Mouse (Mus musculus) urinary bladder, postnatal 25 days (tissue): ENCODE results near the gene Abhd6.
"Not testable (repeated sequence)": the region's sequence is repeated elsewhere in the genome, so short reads cannot be mapped to it uniquely, and the experiment has no call there.

Experiments
- DNase-seq: peaks from one replicate; pipeline ENCODE4 v3.0.0; 2022; ENCODE audit warnings: low spot score

Gene Abhd6

DNA sequence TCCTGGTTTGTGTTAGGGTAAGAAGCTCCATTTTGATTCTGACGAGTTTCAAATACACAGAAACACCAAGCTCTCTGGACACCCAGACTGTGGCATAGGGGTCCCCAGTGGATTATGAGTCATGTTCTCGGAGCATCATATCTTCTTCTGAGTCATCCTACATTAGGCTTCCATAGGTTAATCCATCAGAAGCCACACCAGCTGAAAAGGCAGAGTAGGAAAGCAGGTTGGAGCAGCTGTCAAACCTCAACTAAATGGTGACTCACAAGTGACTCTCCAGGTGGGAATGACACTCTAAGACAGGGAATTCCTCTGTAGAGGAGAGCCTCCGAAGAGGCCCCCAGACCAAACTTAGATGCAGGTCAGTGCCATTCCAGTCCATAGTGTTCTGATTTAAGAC is 3.7 kb upstream of the Abhd6 start:
- DNase-seq, result no peak

DNA sequence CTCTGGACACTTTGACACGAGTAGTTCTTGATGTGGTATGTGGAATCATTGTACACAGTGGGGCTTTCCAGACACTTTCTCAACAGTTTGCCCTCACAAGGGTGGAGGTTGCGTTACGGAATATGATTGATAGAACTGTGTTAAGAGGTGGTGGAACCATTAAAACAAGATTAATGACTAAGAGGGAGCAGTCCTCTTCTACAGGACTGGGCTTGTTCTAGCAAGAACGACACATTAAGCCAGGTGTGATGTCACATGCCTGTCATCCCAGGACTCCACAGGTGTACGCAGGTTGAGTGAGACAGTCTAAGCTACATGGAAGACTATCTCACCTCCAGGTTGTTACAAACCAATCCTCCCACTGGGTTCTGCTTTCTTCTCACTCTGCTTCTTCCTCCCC is 3.3 kb upstream of the Abhd6 start:
- DNase-seq, result no peak

GRCm38 (mm10) chr14:8000247-8000646 is 2.5 kb upstream of the Abhd6 start:
- DNase-seq, result no peak

- DNase-seq, result no peak
Measured at GRCm38 (mm10) chr14:8000831-8001685, 1.6 kb upstream of the Abhd6 start.

- DNase-seq, result peak; percentile 36
Measured at GRCm38 (mm10) chr14:8003093-8003670, 480 bp downstream of the Abhd6 start.

DNA sequence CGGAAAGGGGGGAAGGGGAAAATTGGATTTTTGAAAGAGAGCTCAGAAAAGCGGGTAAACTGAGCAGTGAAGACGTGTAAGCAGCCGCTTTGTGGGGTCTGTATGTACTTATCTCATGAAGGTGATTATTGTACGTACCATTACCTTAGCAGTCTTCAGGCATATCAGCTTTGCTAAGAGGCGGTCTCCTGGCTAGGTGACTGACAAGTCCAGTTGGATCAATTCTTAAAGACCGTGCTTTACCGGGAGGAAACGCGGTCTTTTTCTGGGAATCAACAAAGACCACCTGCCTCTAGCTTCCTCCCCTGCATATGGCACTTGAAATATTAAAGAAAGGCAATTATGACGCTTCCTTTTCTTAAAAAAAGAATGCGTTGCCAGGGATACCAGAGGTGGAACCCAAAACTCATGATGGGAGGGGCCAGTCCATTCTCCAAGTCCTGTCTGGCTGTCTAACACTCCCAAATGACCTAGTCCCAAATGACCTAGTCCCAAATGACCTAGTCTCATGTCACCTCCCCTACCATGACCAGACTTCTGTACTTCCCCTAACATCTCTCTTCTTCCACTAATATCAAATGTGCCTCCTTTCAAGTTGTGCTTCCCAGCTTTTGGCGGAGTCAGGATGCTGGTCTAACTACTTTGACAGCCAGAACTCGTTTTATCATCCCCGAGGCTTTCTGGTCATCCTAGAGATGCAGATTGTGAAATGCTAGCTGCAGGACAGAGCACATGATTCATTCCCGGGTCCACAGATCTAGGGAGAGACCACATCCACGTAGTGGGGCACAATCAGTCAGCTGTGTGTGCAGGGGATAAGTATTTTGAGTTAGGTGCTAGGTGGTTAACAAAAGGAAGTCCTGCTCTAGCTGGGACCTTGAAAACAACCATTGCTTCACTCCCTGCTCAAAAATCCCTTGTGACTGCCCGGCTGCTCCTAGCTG is 1.3 kb downstream of the Abhd6 start:
- no peak for DNase-seq

DNA sequence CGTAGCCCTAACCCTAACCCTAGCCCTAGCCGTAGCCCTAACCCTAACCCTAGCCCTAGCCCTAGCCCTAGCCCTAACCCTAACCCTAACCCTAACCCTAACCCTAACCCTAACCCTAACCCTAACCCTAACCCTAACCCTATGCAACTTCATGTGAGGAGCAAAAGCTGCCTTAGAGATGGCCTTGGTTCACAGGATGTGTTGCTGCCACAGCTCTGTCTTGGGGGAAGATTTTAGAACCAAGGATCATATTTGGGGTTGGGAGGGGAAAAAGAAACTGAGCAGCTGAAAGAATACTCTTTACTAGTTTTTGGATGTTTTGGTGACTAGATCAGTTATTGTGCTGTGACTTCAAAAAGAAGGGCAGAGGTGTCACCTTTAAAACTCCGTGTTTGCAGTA is 3.4 kb downstream of the Abhd6 start:
- not testable (repeated sequence) for DNase-seq

DNA sequence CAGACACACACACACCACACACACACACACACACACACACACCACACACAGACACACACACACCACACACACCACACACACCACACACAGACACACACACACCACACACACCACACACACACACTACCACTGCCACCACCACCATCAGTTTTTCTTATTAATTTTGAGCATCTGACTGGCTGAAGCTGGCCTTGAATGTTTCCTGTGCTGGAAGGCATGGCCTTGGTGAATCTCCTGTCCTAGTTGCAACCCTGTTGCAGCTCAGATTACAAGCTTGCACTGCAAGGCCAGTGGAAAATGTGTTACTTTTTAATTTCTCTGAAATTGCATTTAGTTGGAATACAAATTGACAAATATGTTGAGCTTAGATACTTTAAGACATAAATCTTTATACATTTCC is 4.4 kb downstream of the Abhd6 start:
- no peak for DNase-seq

DNA sequence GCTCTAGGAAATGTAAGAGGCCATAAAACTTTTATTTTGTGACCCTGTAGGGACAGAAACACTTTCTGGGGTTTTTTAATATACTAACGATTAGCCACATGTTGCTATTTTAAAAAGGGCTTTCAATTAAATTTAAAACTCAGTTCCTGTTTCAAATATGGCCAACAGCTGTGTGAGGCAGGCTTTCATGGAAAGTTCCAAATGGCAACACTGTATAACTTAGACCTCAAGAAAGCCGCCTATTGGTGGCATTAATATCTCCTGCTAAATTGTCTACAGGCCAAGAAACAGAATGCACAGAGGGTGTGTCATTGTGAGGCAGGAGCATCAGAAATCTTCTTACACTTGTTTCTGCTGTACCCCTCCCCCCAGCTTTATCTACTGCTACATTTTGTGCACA is 4.8 kb downstream of the Abhd6 start:
- no peak for DNase-seq

GRCm38 (mm10) chr14:8007923-8008322 is 5.2 kb downstream of the Abhd6 start:
- no peak for DNase-seq

- DNase-seq, result no peak
Measured at GRCm38 (mm10) chr14:8011297-8011696, 8.6 kb downstream of the Abhd6 start.

DNA sequence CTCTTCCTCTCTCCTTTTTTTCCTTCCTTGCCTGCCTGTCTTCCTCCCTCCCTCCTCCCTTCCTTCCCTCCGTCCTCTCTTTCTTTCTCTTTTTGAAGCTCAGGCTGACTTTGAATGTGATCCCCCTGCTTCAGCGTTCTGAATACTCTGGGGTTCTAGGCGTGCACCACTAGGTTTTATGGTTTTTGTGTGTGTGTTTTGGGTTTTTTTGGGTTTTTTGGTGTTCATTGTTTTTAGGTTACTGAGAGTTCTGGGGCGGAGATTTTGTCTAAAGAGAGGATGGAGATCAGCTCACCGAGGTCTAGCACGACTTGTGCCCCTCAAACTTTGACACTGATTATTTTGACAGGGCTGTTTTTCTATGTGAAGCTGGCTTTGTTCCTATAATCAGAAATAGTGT is 9.2 kb downstream of the Abhd6 start:
- no peak for DNase-seq

GRCm38 (mm10) chr14:8015756-8016155 is 13.1 kb downstream of the Abhd6 start:
- DNase-seq, result no peak

GRCm38 (mm10) chr14:8016276-8016675 is 13.6 kb downstream of the Abhd6 start:
- DNase-seq, result no peak

DNA sequence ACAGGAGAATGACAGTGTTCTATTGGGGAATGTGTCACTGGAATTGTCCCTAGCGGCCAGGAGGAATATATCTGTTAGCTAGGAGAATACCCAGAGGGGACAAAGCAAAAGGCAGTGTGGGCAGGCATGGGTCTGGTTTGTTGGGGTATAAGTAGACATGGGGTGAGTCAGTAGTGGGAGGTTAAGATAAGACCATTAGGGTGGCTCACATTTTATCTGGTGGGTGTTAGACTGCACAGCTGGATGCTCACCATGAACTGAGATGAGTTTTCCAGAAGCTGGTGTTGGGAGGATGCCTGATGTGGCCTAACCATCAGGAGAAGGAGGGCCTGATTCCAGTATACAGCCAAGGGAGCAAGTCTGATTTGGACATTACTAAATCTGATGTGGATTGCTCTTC is 14.2 kb downstream of the Abhd6 start:
- no peak for DNase-seq

DNA sequence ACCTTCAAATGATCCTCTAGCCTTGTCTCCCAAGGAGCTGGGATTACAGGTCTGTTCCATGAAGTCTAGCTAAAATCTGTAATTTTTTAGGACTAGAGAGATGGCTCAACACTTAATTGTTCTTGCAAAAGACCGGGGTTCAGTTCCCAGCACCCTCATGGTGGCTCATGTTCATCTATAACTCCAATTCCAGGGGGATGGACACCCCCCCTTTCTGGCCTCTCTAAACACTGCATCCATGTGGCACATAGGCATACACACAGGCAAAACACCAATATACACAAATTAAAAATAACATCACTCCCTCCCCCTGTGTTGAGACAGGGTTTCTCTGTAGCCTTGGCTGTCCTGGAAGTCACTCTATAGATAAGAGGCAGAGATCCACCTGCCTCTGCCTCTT is 17.3 kb downstream of the Abhd6 start:
- no peak for DNase-seq

DNA sequence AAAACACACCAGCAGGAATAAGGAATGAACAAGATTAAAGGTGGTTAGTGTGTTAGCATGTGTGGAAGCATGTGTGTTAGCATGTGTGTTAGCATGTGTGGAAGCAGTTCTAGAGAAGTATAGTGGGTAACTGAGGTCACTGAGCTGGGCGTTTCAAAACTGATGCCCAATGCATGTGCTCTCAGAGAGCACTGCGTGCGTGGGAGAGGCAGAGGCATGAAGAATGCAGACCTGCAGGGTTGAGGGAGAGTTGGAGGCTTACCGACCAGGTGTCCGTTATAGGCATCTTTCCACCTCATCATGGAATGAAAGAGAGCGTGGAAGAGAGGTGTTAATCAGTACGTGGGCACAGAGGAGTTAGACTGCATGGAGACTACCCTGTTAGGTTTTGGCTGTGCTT is 17.8 kb downstream of the Abhd6 start:
- DNase-seq, result no peak

DNA sequence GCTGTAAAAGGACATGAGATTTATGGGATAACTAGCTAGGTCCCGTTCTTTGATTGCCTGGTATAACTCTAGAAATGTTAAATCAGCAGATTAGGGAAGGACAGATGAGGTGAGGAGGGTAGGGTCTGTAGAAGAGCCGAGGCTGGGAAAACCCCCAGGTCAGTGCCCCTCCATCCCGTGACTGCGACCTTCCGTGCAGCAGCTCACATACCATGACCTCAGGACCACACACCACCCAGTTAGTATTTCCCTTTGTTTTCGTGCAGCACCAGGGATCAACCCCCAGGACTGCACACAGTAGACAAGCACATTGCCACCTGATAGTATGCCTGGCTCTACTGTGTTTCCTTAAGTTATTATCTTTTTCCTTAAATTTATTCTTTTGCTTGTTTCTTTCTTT is 21.8 kb downstream of the Abhd6 start:
- DNase-seq, result no peak

GRCm38 (mm10) chr14:8024936-8025335 is 22.2 kb downstream of the Abhd6 start:
- no peak for DNase-seq

DNA sequence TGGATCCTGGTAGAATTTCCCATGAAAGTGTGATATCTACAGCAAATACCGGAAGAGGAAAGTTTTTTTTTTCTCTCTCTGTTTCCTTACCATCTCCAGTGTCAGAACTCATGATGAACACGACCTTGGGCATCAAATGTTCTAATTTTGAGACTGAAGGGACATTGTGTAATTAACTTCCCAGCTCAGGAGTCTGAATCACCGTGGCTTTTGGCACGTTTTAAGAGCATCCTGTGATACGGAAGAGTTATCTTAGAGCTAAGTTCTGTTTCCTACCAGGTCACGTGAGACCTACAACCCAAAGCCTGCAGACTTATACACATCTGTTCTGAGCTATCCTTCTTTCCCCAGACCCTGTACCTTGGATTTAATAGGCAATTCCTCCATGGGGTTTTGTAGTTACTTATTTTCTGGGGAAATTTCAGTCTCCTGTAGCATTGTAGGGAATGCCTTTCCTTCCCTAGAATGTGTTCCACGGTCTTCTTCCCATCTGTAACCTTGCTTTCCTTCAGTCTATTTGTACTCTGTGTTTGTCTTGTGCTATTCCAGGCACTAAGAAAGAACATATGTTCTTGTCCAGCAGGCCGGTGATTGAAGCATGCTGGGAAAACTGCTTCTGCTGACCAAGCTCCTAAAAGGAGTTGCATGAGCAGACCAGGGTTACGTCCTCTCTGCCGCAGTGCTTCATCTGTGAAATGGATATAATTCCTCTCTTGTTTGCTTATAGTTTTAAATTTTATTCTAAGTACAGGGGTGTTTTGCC is 24.2 kb downstream of the Abhd6 start:
- DNase-seq, result no peak

GRCm38 (mm10) chr14:8028086-8028485 is 25.4 kb downstream of the Abhd6 start:
- DNase-seq, result no peak

GRCm38 (mm10) chr14:8029752-8030151 is 27.1 kb downstream of the Abhd6 start:
- DNase-seq, result no peak
